Mouse (Mus musculus) olfactory bulb, adult 2 months (tissue): ENCODE data around the gene Abhd14a.

Experiments used
- CTCF ChIP-seq: fragments of 200-500 bp; IDR thresholded peaks from 2 replicates; pipeline ENCODE4 v1.5.1; 2012; ENCODE audit warnings: low read depth, mild to moderate bottlenecking, low read length, moderate library complexity; ENCODE audit not compliant: insufficient read depth
- POLR2A ChIP-seq: fragments of 200-500 bp; IDR thresholded peaks from 2 replicates; pipeline ENCODE4 v1.6.1; 2012; ENCODE audit warnings: mild to moderate bottlenecking, low read depth, low read length, moderate library complexity; ENCODE audit not compliant: insufficient read depth

GRCm38 (mm10) chr9:106462430-106462800 is 14.9 kb upstream of the Abhd14a start:
- TF ChIP-seq CTCF (no peak), POLR2A (no peak)
